Mouse (Mus musculus): ENCODE results near the gene Capn13. TPM values are rescaled to one million over a fixed set of nuclear protein-coding genes. Genes with fewer than 3 reads are reported as not detected.
"Not testable (repeated sequence)": the region's sequence is repeated elsewhere in the genome, so short reads cannot be mapped to it uniquely, and the experiment has no call there.

Capn13 gene
- polyA plus RNA-seq, 1 experiment, result not detected

DNA sequence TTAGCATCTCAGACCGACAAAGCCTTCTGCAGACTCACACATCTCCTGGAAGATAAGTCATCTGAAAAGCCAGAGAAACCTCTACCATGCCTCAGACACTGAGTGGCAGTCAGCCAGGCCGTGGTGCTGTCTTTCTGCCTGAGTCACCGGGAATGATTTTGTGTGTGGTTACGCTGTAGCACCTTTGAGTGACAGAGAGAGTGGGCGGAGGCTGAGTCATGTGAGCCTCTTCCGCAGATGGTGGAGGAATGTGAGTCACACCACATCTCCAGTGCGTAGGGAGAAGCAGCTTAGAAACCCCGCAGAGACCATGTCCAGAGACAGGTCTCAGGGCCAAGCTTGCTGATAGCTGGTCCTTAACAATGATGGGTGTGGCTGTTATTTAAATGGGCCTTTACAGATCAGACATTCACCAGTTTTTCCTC lies 137.6 kb downstream of the Capn13 start:
- no peak overlapping the region for H3K4me3 ChIP-seq (ENCODE audit: insufficient read depth, low read length)
- peaks cover 5% of the 10 kb centered on the region for H3K4me1 ChIP-seq (ENCODE audit: control insufficient read depth, insufficient read depth, low read length)
- peak overlapping the region; percentile 87 for H3K27ac ChIP-seq (ENCODE audit: insufficient read depth, low read length)
- TF ChIP-seq POLR2A (IDR thresholded peaks at IDR 0.05; ENCODE audit: low read depth, low read length) (peak; percentile 26; the same call in 1 of the 2 replicates), CTCF (IDR thresholded peaks at IDR 0.05; ENCODE audit: borderline replicate concordance, insufficient read depth, low read length) (no peak)

DNA sequence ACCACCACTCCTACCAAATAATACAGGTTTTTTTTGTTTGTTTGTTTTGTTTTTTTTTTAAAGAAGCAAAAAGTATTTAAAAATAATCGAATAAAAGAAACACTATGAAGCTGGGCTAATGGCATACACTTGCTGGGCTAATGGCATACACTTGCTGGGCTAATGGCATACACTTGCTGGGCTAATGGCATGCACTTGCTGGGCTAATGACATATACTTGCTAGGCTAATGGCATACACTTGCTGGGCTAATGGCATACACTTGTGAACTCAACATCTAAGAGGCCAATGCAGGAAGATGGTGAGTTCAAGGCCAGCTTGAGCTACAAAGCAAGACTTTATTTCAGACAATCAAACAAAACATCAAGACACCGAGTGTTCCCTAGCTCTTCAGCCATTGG lies 138.1 kb downstream of the Capn13 start:
- peak overlapping the region; percentile 87 for H3K27ac ChIP-seq (ENCODE audit: insufficient read depth, low read length)
- no peak overlapping the region for H3K4me3 ChIP-seq (ENCODE audit: insufficient read depth, low read length)
- TF ChIP-seq POLR2A (IDR thresholded peaks at IDR 0.05; ENCODE audit: low read depth, low read length), result no peak
- TF ChIP-seq CTCF (IDR thresholded peaks at IDR 0.05; ENCODE audit: borderline replicate concordance, insufficient read depth, low read length), result no peak

DNA sequence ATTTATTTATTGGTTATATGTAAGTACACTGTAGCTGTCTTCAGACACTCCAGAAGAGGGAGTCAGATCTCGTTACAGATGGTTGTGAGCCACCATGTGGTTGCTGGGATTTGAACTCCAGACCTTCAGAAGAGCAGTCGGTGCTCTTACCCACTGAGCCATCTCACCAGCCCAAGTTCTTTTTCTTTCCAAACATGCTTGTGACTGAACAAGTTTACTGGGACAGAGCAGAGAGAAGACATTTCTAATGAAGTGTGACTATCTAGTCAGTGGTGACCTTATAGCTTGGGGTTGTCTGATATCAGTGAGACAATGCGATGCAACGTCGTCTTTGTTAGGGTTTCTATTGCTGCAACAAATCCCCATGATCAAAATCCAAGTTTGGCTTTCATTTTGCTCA lies 141.4 kb downstream of the Capn13 start:
- H3K27ac ChIP-seq (ENCODE audit: insufficient read depth, low read length), result not testable (repeated sequence)

More for the DNA sequence above, 138.1 kb downstream of the Capn13 start:
- peaks cover 5% of the 10 kb centered on the region for H3K4me1 ChIP-seq (ENCODE audit: control insufficient read depth, insufficient read depth, low read length)

DNA sequence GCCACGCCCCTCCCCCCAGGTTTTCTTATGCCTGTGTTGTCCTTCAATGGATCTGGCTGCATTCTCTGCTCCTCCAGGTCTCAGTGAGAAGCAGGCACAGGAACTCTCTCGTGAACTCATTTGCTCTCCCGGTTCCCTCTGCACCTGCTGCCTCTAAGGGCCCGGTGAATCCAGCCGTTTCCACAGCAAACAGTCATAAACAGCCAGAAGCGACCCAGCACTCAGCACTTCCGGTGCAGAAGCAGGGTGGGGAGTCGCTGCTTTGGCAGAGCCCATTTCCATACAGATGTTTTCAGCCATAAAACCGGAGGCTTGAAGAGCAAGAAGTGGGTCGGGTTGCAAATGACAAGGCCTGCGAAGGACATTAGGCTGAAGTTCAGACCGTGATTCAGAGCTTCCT lies 142.0 kb downstream of the Capn13 start:
- Histone ChIP-seq H3K27ac (ENCODE audit: insufficient read depth, low read length) (no peak overlapping the region), H3K4me1 (ENCODE audit: control insufficient read depth, insufficient read depth, low read length) (peaks cover 5% of the 10 kb centered on the region), H3K4me3 (ENCODE audit: insufficient read depth, low read length) (no peak overlapping the region)
- TF ChIP-seq POLR2A (IDR thresholded peaks at IDR 0.05; ENCODE audit: low read depth, low read length) (no peak), CTCF (IDR thresholded peaks at IDR 0.05; ENCODE audit: borderline replicate concordance, insufficient read depth, low read length) (no peak)

More for the DNA sequence above, 141.4 kb downstream of the Capn13 start:
- not testable (repeated sequence) for H3K4me1 ChIP-seq (ENCODE audit: control insufficient read depth, insufficient read depth, low read length); H3K4me3 ChIP-seq (ENCODE audit: insufficient read depth, low read length)
